Mouse (Mus musculus) kidney, adult 10 weeks (tissue): Measurements from ENCODE around the gene Akap14. TPM values are rescaled to one million over a fixed set of nuclear protein-coding genes. Genes with fewer than 3 reads are reported as not detected.

ENCODE experiments used
- polyA plus RNA-seq: library from polyadenylated mRNA; stranded (reverse); fragments of 350-450 nt; fragmentation: Illumina TruSeq; extraction: RNeasy Lipid Tissue Mini Kit (QIAGEN cat#74804); gene quantifications from one replicate; pipeline ENCODE4 v1.2.3, GENCODE M21; 2014; ENCODE audit warnings: low read depth, low replicate concordance

Akap14 gene
- polyA plus RNA-seq: not detected

DNA sequence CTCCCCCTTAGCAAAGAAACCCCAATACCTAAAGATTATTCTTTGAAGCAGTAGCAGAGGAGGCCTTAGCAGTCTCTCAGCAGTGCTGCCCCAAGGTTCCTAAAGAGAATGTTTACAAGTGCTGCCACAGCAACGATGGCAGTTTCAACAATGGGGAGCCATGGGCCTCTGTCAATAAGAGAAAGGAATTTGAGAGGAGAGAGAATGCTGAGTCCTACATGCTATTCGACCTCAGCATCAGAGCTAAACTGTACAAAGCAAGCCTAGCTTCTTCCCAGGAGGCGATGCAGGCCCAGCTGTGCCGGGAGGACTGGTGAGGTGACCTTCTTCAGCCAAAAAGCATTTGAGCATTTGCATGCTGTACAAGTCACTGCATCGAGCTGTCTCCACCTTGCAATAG lies at the start of gene Akap14:
Gene Akap14, minus strand, starts transcription at position 101 of the 400 bp plus-strand sequence.

DNA sequence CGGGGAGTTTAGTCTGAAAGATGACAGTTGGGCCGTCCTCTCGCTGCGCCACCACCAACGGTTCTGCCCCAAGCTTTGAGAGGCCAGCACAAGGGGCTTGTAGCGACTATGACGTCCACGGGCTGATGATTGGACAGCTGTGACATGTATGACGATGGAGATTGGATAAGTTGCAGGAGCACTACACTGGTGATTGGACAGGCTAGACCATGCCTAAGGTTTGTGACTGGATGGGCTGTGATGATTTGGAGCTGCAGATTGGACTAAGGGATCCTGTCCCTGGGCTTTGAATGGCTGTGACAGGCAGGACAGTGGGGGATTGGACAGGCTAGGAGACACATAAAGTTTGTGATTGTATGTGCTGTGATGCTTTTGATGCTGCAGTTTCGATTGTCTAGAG lies 42.3 kb upstream of the Akap14 start, which contains the start of gene Gm9:
Gene Gm9, minus strand, starts transcription at position 101 of the 400 bp plus-strand sequence.

DNA sequence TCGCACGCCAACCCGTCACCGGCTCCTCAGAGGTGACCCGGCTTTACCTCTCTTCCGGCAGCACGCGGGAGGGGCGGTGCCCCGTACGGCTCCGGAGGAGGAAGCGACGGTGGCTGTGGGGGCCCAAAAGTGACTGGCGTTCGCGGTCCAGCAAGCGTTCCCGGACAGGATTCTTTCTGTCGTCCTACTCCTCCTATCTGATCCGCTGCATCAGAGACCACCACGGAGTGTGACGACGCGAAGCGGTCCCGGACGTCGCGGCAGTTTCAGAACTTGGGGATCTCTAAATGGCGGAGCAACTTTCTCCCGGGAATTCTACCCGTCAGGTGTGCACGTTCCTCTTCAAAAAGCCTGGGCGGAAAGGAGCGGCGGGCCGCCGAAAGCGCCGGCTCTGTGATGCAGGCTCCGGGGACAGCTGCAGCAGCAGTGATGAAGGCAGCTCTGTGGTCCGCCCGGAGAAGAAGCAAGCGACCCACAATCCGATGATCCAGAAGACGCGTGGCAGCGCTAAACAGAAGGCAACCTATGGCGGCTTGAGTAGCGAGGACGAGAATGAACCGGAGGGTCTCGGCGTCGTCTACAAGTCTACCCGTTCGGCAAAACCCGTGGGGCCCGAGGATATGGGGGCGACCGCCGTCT lies 22.6 kb upstream of the Akap14 start, which contains the start of the genes Ndufa1 and Rnf113a1:
Gene Ndufa1, minus strand, starts transcription at position 59 of the 639 bp plus-strand sequence.
Gene Rnf113a1, plus strand, starts transcription at position 141 of the 639 bp plus-strand sequence.

DNA sequence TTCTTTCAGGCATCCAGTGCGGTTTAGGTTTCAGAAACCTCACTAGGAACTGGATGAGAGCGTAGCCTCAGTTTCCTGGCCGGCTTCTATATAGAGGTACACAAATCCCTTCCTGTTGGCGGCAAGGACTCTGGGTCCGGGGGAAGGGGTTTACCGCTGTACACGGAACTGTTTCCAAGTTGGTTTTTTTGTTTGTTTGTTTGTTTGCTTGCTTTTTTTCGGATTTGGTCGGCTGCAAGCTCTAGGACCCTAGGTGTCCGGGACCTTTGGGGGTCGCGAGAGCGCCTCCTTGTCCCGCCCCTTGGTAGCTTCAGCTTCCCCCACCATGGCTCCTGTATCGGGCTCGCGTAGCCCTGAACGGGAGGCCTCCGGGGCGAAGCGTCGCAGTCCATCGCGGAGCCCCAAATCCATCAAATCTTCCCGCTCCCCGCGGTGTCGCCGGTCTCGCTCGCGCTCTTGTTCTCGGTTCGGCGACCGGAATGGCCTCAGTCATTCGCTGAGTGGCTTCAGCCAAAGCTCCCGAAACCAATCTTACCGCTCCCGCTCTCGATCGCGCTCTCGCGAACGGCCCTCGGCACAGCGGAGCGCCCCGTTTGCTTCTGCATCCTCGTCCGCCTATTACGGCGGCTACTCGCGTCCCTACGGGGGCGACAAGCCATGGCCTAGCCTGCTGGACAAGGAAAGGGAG lies 41.8 kb downstream of the Akap14 start, which contains the start of gene Nkap:
Gene Nkap, plus strand, starts transcription at position 125 of the 688 bp plus-strand sequence.

DNA sequence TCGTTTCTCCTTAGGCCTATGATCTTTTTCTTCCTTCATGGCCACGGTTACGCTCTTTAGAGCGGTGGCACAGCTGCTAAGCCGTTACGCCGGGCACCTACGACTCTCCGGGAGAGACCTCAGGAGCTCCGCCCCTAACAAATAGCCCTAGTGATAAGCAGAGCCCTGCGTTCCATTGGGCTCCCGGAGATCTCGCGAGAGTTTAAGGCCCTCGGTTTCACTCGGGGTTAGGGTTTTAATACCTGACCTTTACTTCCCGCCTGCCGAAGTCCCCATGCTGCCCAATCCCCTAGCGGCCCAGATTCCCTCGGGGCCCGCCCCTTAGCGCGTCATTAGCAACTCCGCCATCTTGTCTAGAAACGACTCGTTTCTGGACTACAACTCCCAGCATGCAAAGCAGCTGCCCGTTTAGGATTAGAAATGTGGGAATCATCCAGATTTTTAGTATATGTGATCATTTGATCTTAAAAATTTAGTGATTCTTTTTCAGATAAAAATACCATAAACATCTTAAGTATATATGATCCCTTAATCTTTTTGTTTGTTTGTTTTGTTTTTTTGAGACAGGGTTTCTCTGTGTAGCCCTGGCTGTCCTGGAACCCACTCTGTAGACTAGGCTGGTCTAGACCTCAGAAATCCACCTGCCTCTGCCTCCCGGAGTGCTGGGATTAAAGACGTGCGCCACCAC lies 58.3 kb downstream of the Akap14 start, which contains the start of gene Upf3b:
Gene Upf3b, minus strand, starts transcription at position 130 of the 688 bp plus-strand sequence.

Other genes starting within 250 kb of the Akap14 start
- 8.8 TPM for gene Sept6, start 177.0 kb downstream of the Akap14 start, polyA plus RNA-seq
- not detected for gene Sowahd, start 120.0 kb downstream of the Akap14 start, polyA plus RNA-seq
- 645 TPM for gene Rpl39, start 83.4 kb downstream of the Akap14 start, polyA plus RNA-seq
- gene Upf3b, start 58.5 kb downstream of the Akap14 start, polyA plus RNA-seq: 53.1 TPM
- gene Nkap, start 42.0 kb downstream of the Akap14 start, polyA plus RNA-seq: 56.2 TPM
- 470 TPM for gene Ndufa1, start 22.3 kb upstream of the Akap14 start, polyA plus RNA-seq
- not detected for gene Rnf113a1, start 22.4 kb upstream of the Akap14 start, polyA plus RNA-seq
- not detected for gene Gm9, start 42.2 kb upstream of the Akap14 start, polyA plus RNA-seq
- gene Rhox1, start 53.4 kb upstream of the Akap14 start, polyA plus RNA-seq: not detected
- gene Rhox2a, start 76.1 kb upstream of the Akap14 start, polyA plus RNA-seq: not detected
- gene Rhox3a, start 81.1 kb upstream of the Akap14 start, polyA plus RNA-seq: not detected
- gene Rhox4a, start 96.5 kb upstream of the Akap14 start, polyA plus RNA-seq: not detected
- gene Rhox3a2, start 211.2 kb upstream of the Akap14 start, polyA plus RNA-seq: not detected
- gene Rhox4a2, start 222.0 kb upstream of the Akap14 start, polyA plus RNA-seq: not detected
- not detected for gene Rhox2b, start 243.2 kb upstream of the Akap14 start, polyA plus RNA-seq